Comparison of ENCODE assay signal across 8 mouse cellular contexts in the genomic region with DNA sequence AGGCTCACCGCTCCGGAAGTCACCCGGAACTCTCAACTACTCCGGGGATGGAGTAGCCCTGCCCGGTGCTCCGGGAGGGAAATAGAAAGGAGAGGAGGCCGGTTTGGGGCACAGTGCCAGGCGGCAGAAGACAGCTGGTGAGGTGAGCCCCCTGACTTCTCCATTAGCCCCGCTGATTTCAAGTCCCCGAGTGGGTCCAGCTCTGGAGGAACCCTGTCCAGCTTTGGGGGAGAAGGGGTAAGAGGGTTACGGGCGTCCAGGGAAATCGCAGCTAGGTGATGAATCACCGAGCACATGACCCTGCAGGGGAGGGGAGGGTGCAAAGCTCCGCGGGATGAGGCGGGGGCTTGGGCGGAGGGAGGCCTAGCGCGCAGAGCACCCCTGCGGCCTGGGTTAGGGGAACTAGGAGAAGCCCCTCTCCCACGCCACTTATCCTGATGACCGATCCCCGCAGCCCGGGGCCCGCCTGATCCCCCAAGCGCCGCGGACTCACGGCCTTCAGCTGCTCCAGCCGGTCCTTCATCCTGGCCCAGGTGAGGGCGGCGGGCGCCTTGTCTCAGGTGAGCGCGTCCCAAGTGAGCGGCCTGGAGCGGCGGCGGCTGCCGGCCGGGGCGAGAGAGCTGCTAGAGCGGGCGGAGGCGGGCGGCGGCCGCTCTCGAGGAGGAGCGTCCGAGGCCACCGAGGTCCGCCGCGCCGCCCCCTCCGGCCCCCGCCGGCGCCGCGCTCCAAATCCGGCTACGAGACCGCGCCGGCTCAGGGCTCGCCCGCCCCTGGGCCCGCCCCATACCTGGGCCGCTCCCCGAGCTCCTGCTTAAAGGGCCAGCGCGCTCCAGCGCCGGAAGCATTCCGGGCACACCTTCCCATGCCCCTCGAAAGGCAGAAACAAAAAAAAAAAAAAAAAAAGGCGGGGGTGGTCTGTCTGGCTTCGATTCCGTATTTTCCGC. TPM values are rescaled to one million over a fixed set of nuclear protein-coding genes. Genes with fewer than 3 reads are reported as not detected.
A peak's percentile ranks its signal among the peaks of the same experiment; 100 is the strongest.
DNase-seq lines count a peak whose midpoint lies in the region; ATAC-seq and TF ChIP-seq lines count a peak whose summit lies in the region.

No protein-coding gene starts in this region.

- H3K79me2 ChIP-seq in liver, adult 2 months (ENCODE audit: control insufficient read depth, insufficient read depth, low read length), result no peaks in the 10 kb centered on the region

- ATAC-seq in embryonic facial prominence, embryonic 15.5 days (ENCODE audit: insufficient number of reproducible peaks, low FRiP score, low TSS enrichment, low read depth), result peak; percentile 72
- ATAC-seq in heart, embryonic 12.5 days (ENCODE audit: insufficient number of reproducible peaks, low FRiP score), result peak; percentile 74
- peak; percentile 89 for ATAC-seq in kidney, embryonic 15.5 days (replicated peaks; ENCODE audit: low FRiP score)
- ATAC-seq in monocyte, adult 5-6 weeks (replicated peaks; ENCODE audit: insufficient number of reproducible peaks, low FRiP score, low TSS enrichment, poor library complexity, severe bottlenecking), result 0 out of 2 replicates have a peak, but pooled peaks have one; percentile 14
- ATAC-seq in stomach, postnatal 0 days (ENCODE audit: low FRiP score, low TSS enrichment), result peak; percentile 94

- peak; percentile 78 for DNase-seq in 3134 (ENCODE audit: extremely low read depth, insufficient read length, low spot score)
- DNase-seq in adrenal gland, postnatal 36 days, result peak; percentile 81 to 84
- DNase-seq in liver, adult 2 months (ENCODE audit: extremely low read depth, low read depth, low spot score), result no peak
- peak; percentile 86 for DNase-seq in stomach, postnatal 0 days (ENCODE audit: low spot score)

- no peak for TF ChIP-seq POLR2A in liver, adult 2 months (IDR thresholded peaks at IDR 0.05; ENCODE audit: extremely low read depth, insufficient read depth, low read length)

- WGBS in embryonic facial prominence, embryonic 15.5 days, result under 1% methylated on average over 66 of the region's 83 CpGs
- 1% methylated on average over 73 of the region's 83 CpGs for WGBS in heart, embryonic 12.5 days
- WGBS in kidney, embryonic 15.5 days, result under 1% methylated on average over 52 of the region's 83 CpGs
- 1% methylated on average over 83 of the region's 83 CpGs for WGBS in liver, adult 2 months
- WGBS in stomach, postnatal 0 days, result under 1% methylated on average over 70 of the region's 83 CpGs

- no peak for TF ChIP-seq CTCF in liver, adult 2 months (IDR thresholded peaks at IDR 0.05; ENCODE audit: low read depth, low read length)
- no peak for TF ChIP-seq CTCF in stomach, postnatal 0 days (IDR thresholded peaks at IDR 0.05; ENCODE audit: low read depth)

- H3K9me3 ChIP-seq in embryonic facial prominence, embryonic 15.5 days (replicated peaks), result no peaks in the 10 kb centered on the region
- no peaks in the 10 kb centered on the region for H3K9me3 ChIP-seq in heart, embryonic 12.5 days (replicated peaks)
- no peaks in the 10 kb centered on the region for H3K9me3 ChIP-seq in kidney, embryonic 15.5 days (replicated peaks)
- H3K9me3 ChIP-seq in stomach, postnatal 0 days (ENCODE audit: control insufficient read depth, low read length), result no peaks in the 10 kb centered on the region

- H3K27ac ChIP-seq in embryonic facial prominence, embryonic 15.5 days (replicated peaks), result no peak overlapping the region
- no peak overlapping the region for H3K27ac ChIP-seq in heart, embryonic 12.5 days (ENCODE audit: poor library complexity, severe bottlenecking)
- H3K27ac ChIP-seq in kidney, embryonic 15.5 days, result peak overlapping the region; percentile 79
- no peak overlapping the region for H3K27ac ChIP-seq in liver, adult 2 months (replicated peaks; ENCODE audit: insufficient read depth, low read depth, low read length)
- H3K27ac ChIP-seq in stomach, postnatal 0 days (replicated peaks), result peak overlapping the region; percentile 95

- H3K4me1 ChIP-seq in embryonic facial prominence, embryonic 15.5 days, result peaks cover 20% of the 10 kb centered on the region
- H3K4me1 ChIP-seq in heart, embryonic 12.5 days (replicated peaks), result peaks cover 8% of the 10 kb centered on the region
- peaks cover 37% of the 10 kb centered on the region for H3K4me1 ChIP-seq in kidney, embryonic 15.5 days
- H3K4me1 ChIP-seq in liver, adult 2 months (ENCODE audit: control insufficient read depth, insufficient read depth, low read length), result no peaks in the 10 kb centered on the region; the same call in 1 of the 2 replicates
- peaks cover 2% of the 10 kb centered on the region; the same call in 1 of the 2 replicates for H3K4me1 ChIP-seq in stomach, postnatal 0 days (replicated peaks; ENCODE audit: control insufficient read depth, insufficient read depth)

- H3K36me3 ChIP-seq in embryonic facial prominence, embryonic 15.5 days, result no peaks in the 10 kb centered on the region
- no peaks in the 10 kb centered on the region for H3K36me3 ChIP-seq in heart, embryonic 12.5 days
- H3K36me3 ChIP-seq in kidney, embryonic 15.5 days, result no peaks in the 10 kb centered on the region
- no peaks in the 10 kb centered on the region for H3K36me3 ChIP-seq in liver, adult 2 months (ENCODE audit: control insufficient read depth, insufficient read depth, low read length)
- H3K36me3 ChIP-seq in stomach, postnatal 0 days (ENCODE audit: control insufficient read depth, insufficient read depth, low read length), result no peaks in the 10 kb centered on the region

- no peak for TF ChIP-seq EP300 in stomach, postnatal 0 days (optimal IDR thresholded peaks at IDR 0.05)

- H3K27me3 ChIP-seq in embryonic facial prominence, embryonic 15.5 days, result peaks cover 26% of the 10 kb centered on the region
- H3K27me3 ChIP-seq in heart, embryonic 12.5 days (replicated peaks), result no peaks in the 10 kb centered on the region
- H3K27me3 ChIP-seq in kidney, embryonic 15.5 days, result peaks cover 4% of the 10 kb centered on the region; the same call in 1 of the 2 replicates
- peaks cover 7% of the 10 kb centered on the region; the same call in 1 of the 2 replicates for H3K27me3 ChIP-seq in liver, adult 2 months (ENCODE audit: control insufficient read depth, insufficient read depth, low read length)
- H3K27me3 ChIP-seq in stomach, postnatal 0 days (ENCODE audit: control insufficient read depth, insufficient read depth, low read length), result no peaks in the 10 kb centered on the region

- peak overlapping the region; percentile 44 for H3K9ac ChIP-seq in embryonic facial prominence, embryonic 15.5 days
- H3K9ac ChIP-seq in heart, embryonic 12.5 days, result peak overlapping the region; percentile 77
- H3K9ac ChIP-seq in kidney, embryonic 15.5 days, result peak overlapping the region; percentile 77
- peak overlapping the region; percentile 77 for H3K9ac ChIP-seq in liver, adult 2 months (ENCODE audit: low read depth, low read length)
- H3K9ac ChIP-seq in stomach, postnatal 0 days (ENCODE audit: low read length), result peak overlapping the region; percentile 89

- H3K4me3 ChIP-seq in embryonic facial prominence, embryonic 15.5 days (replicated peaks), result peak overlapping the region; percentile 67
- peak overlapping the region; percentile 63 for H3K4me3 ChIP-seq in heart, embryonic 12.5 days
- peak overlapping the region; percentile 81 for H3K4me3 ChIP-seq in kidney, embryonic 15.5 days (replicated peaks)
- H3K4me3 ChIP-seq in liver, adult 2 months (ENCODE audit: insufficient read depth, low read depth, low read length), result peak overlapping the region; percentile 72
- H3K4me3 ChIP-seq in stomach, postnatal 0 days (ENCODE audit: low read depth, low read length), result peak overlapping the region; percentile 87

- H3K4me2 ChIP-seq in embryonic facial prominence, embryonic 15.5 days (replicated peaks), result peak overlapping the region; percentile 93
- peak overlapping the region; percentile 89 for H3K4me2 ChIP-seq in heart, embryonic 12.5 days
- peak overlapping the region; percentile 91 for H3K4me2 ChIP-seq in kidney, embryonic 15.5 days
- peak overlapping the region; percentile 90 for H3K4me2 ChIP-seq in stomach, postnatal 0 days (replicated peaks; ENCODE audit: low read depth)

RNA-seq across cellular contexts. Expression of a gene that starts 0.7 kb away (rescaled TPM):
- 1 to 10 TPM; 8.4 to 9.2 TPM for total RNA-seq in adrenal gland, postnatal 36 days (2021)
- polyA plus RNA-seq in embryonic facial prominence, embryonic 15.5 days (2015; fragmentation: Nextera tagmentation; extraction: Ambion mirVana), result 10.4 and 10.7 TPM in 2 replicates
- polyA plus RNA-seq in heart, embryonic 12.5 days (2016; fragmentation: Nextera tagmentation; extraction: Ambion mirVana), result 6.9 and 7.1 TPM in 2 replicates
- polyA plus RNA-seq in kidney, embryonic 15.5 days (2015; fragmentation: Nextera tagmentation; extraction: Ambion mirVana), result 20.4 TPM in 2 replicates
- 1.5 and 2.0 TPM in 2 replicates for total RNA-seq in liver, adult 2 months (2014; rRNA removed)
- 0.24 and 0.46 TPM in 2 replicates for polyA plus RNA-seq in liver, adult 2 months (2012; rRNA removed)
- 8.9 to 23.6 TPM (median 19.8 TPM) in 3 replicates for total RNA-seq in monocyte, adult 5-6 weeks (2017)
- 17.9 and 18.7 TPM in 2 replicates for polyA plus RNA-seq in stomach, postnatal 0 days (2015; fragmentation: Nextera tagmentation; extraction: Ambion mirVana)

RNA-seq across cellular contexts. Expression of a gene that starts 20.5 kb away (rescaled TPM):
- total RNA-seq in adrenal gland, postnatal 36 days (2021), result not detected
- not detected in 2 replicates for polyA plus RNA-seq in embryonic facial prominence, embryonic 15.5 days (2015; fragmentation: Nextera tagmentation; extraction: Ambion mirVana)
- polyA plus RNA-seq in heart, embryonic 12.5 days (2016; fragmentation: Nextera tagmentation; extraction: Ambion mirVana), result 0.08 TPM in 1 of 2 replicates, not detected in the other
- not detected in 2 replicates for polyA plus RNA-seq in kidney, embryonic 15.5 days (2015; fragmentation: Nextera tagmentation; extraction: Ambion mirVana)
- total RNA-seq in liver, adult 2 months (2014; rRNA removed), result not detected in 2 replicates
- not detected in 2 replicates for polyA plus RNA-seq in liver, adult 2 months (2012; rRNA removed)
- 0.43 TPM in 1 of 3 replicates, not detected in the others for total RNA-seq in monocyte, adult 5-6 weeks (2017)
- polyA plus RNA-seq in stomach, postnatal 0 days (2015; fragmentation: Nextera tagmentation; extraction: Ambion mirVana), result not detected in 2 replicates

RNA-seq across cellular contexts. Expression of a gene that starts 42.4 kb away (rescaled TPM):
- total RNA-seq in adrenal gland, postnatal 36 days (2021), result not detected
- not detected in 2 replicates for polyA plus RNA-seq in embryonic facial prominence, embryonic 15.5 days (2015; fragmentation: Nextera tagmentation; extraction: Ambion mirVana)
- not detected in 2 replicates for polyA plus RNA-seq in heart, embryonic 12.5 days (2016; fragmentation: Nextera tagmentation; extraction: Ambion mirVana)
- not detected in 2 replicates for polyA plus RNA-seq in kidney, embryonic 15.5 days (2015; fragmentation: Nextera tagmentation; extraction: Ambion mirVana)
- total RNA-seq in liver, adult 2 months (2014; rRNA removed), result not detected in 2 replicates
- polyA plus RNA-seq in liver, adult 2 months (2012; rRNA removed), result not detected in 2 replicates
- total RNA-seq in monocyte, adult 5-6 weeks (2017), result not detected in 3 replicates
- not detected in 2 replicates for polyA plus RNA-seq in stomach, postnatal 0 days (2015; fragmentation: Nextera tagmentation; extraction: Ambion mirVana)

RNA-seq across cellular contexts. Expression of a gene that starts 48.3 kb away (rescaled TPM):
- 10 to 100 TPM; 63.8 to 67.8 TPM for total RNA-seq in adrenal gland, postnatal 36 days (2021)
- polyA plus RNA-seq in embryonic facial prominence, embryonic 15.5 days (2015; fragmentation: Nextera tagmentation; extraction: Ambion mirVana), result 40.5 and 44.1 TPM in 2 replicates
- 76.2 and 76.8 TPM in 2 replicates for polyA plus RNA-seq in heart, embryonic 12.5 days (2016; fragmentation: Nextera tagmentation; extraction: Ambion mirVana)
- polyA plus RNA-seq in kidney, embryonic 15.5 days (2015; fragmentation: Nextera tagmentation; extraction: Ambion mirVana), result 52.2 and 52.6 TPM in 2 replicates
- total RNA-seq in liver, adult 2 months (2014; rRNA removed), result 28.4 and 28.8 TPM in 2 replicates
- polyA plus RNA-seq in liver, adult 2 months (2012; rRNA removed), result 20.6 and 24.5 TPM in 2 replicates
- 28.5 to 49.0 TPM (median 45.7 TPM) in 3 replicates for total RNA-seq in monocyte, adult 5-6 weeks (2017)
- 49.2 and 51.4 TPM in 2 replicates for polyA plus RNA-seq in stomach, postnatal 0 days (2015; fragmentation: Nextera tagmentation; extraction: Ambion mirVana)

RNA-seq across cellular contexts. Expression of a gene that starts 56.4 kb away (rescaled TPM):
- total RNA-seq in adrenal gland, postnatal 36 days (2021), result not detected
- not detected in 2 replicates for polyA plus RNA-seq in embryonic facial prominence, embryonic 15.5 days (2015; fragmentation: Nextera tagmentation; extraction: Ambion mirVana)
- polyA plus RNA-seq in heart, embryonic 12.5 days (2016; fragmentation: Nextera tagmentation; extraction: Ambion mirVana), result not detected in 2 replicates
- not detected in 2 replicates for polyA plus RNA-seq in kidney, embryonic 15.5 days (2015; fragmentation: Nextera tagmentation; extraction: Ambion mirVana)
- total RNA-seq in liver, adult 2 months (2014; rRNA removed), result not detected in 2 replicates
- polyA plus RNA-seq in liver, adult 2 months (2012; rRNA removed), result not detected in 2 replicates
- not detected in 3 replicates for total RNA-seq in monocyte, adult 5-6 weeks (2017)
- polyA plus RNA-seq in stomach, postnatal 0 days (2015; fragmentation: Nextera tagmentation; extraction: Ambion mirVana), result not detected in 2 replicates

Comparison
In these comparisons a context has a peak if more than half of its experiments do, and no peak if none do; other contexts are left out.
1. ATAC-seq: peak in every context shown above with its lines; median percentile 94 in stomach, postnatal 0 days; 89 in kidney, embryonic 15.5 days; 74 in heart, embryonic 12.5 days; 72 in embryonic facial prominence, embryonic 15.5 days; 14 in monocyte, adult 5-6 weeks.
2. H3K27ac ChIP-seq: peak in kidney, embryonic 15.5 days (single experiment) and stomach, postnatal 0 days (single experiment); none in embryonic facial prominence, embryonic 15.5 days (single experiment), heart, embryonic 12.5 days (single experiment) and liver, adult 2 months (single experiment).
3. Peak in every context shown above with its lines, with median percentiles within 50 percentile points of each other: H3K4me2 ChIP-seq, H3K4me3 ChIP-seq and H3K9ac ChIP-seq.